10 mouse cellular contexts compared by ENCODE assay signal in genomic region chr10:39506353-39506752, GRCm38 (mm10).
DNase-seq lines count a peak whose midpoint lies in the region; ATAC-seq and TF ChIP-seq lines count a peak whose summit lies in the region.
"Had no signal": no experiment of that assay in that cellular context is flagged by ENCODE, and none has a peak within 500 bp of the region (broad histone marks: within the 10 kb centered on the region; RNA-seq: fewer than 3 reads in every experiment).

No protein-coding gene starts in this region.

- TF ChIP-seq CTCF in brain, embryonic 14.5 days (IDR thresholded peaks at IDR 0.05; ENCODE audit: borderline replicate concordance, extremely low read depth, insufficient read depth, insufficient read length), result no peak

- 47% methylated on average over 12 of the region's 12 CpGs for WGBS in kidney, embryonic 16.5 days
- 73% methylated on average over 12 of the region's 12 CpGs for WGBS in neural tube, embryonic 12.5 days

- H3K27ac ChIP-seq in kidney, embryonic 16.5 days (ENCODE audit: low read length), result no peak overlapping the region
- H3K27ac ChIP-seq in neural tube, embryonic 12.5 days, result no peak overlapping the region

- no peak overlapping the region for H3K4me2 ChIP-seq in kidney, embryonic 16.5 days (replicated peaks; ENCODE audit: low read depth, low read length)
- no peak overlapping the region for H3K4me2 ChIP-seq in neural tube, embryonic 12.5 days (replicated peaks)

- peak; percentile 23 for DNase-seq in adrenal gland, adult 8-10 months
- DNase-seq in adrenal gland, postnatal 4 days (ENCODE audit: low spot score in 2 of 2), result no peak
- no peak for DNase-seq in kidney, adult 18-20 months
- DNase-seq in brain, embryonic 14.5 days (ENCODE audit: low read depth), result peak; percentile 68
- DNase-seq in embryo, embryonic 10 days (ENCODE audit: low spot score), result no peak
- no peak for DNase-seq in left cerebral cortex, postnatal 36 days (ENCODE audit: low spot score in 2 of 2)
- DNase-seq: spleen, adult 18-20 months; thymus, adult 2 months had no signal

- 0 out of 2 replicates have a peak overlapping the region, but pooled peaks have one; percentile 35 for H3K9ac ChIP-seq in kidney, embryonic 16.5 days (replicated peaks; ENCODE audit: low read length)
- H3K9ac ChIP-seq in neural tube, embryonic 12.5 days, result no peak overlapping the region

- no peak for TF ChIP-seq POLR2A in brain, embryonic 14.5 days (IDR thresholded peaks at IDR 0.05; ENCODE audit: borderline replicate concordance, extremely low read depth, insufficient read depth, insufficient read length, poor library complexity, severe bottlenecking)

- no peaks in the 10 kb centered on the region for H3K27me3 ChIP-seq in kidney, embryonic 16.5 days (ENCODE audit: insufficient read depth, low read length)
- no peaks in the 10 kb centered on the region for H3K27me3 ChIP-seq in neural tube, embryonic 12.5 days (replicated peaks)

- H3K9me3 ChIP-seq in kidney, embryonic 16.5 days (ENCODE audit: low read length), result no peaks in the 10 kb centered on the region
- no peaks in the 10 kb centered on the region for H3K9me3 ChIP-seq in neural tube, embryonic 12.5 days

- intact Hi-C loops in left cerebral cortex, postnatal 36 days (cut with DNase I), result no loop called here

- no peak overlapping the region for H3K4me3 ChIP-seq in kidney, embryonic 16.5 days (ENCODE audit: low read length)
- H3K4me3 ChIP-seq in neural tube, embryonic 12.5 days, result no peak overlapping the region

- H3K36me3 ChIP-seq in kidney, embryonic 16.5 days (ENCODE audit: insufficient read depth, low read length), result no peaks in the 10 kb centered on the region
- no peaks in the 10 kb centered on the region for H3K36me3 ChIP-seq in neural tube, embryonic 12.5 days

- ATAC-seq in kidney, embryonic 16.5 days (ENCODE audit: low FRiP score, low TSS enrichment), result peak; percentile 19; the same call in 1 of the 2 replicates
- 0 out of 2 replicates have a peak, but pooled peaks have one; percentile 15 for ATAC-seq in neural tube, embryonic 12.5 days (ENCODE audit: low FRiP score, low read depth)

- peaks cover 41% of the 10 kb centered on the region for H3K4me1 ChIP-seq in kidney, embryonic 16.5 days (ENCODE audit: insufficient read depth, low read length)
- peaks cover 53% of the 10 kb centered on the region for H3K4me1 ChIP-seq in neural tube, embryonic 12.5 days

Comparison
In these comparisons a context has a peak if more than half of its experiments do, and no peak if none do; other contexts are left out.
1. DNase-seq: peak in adrenal gland, adult 8-10 months (single experiment) and brain, embryonic 14.5 days (single experiment); none in adrenal gland, postnatal 4 days (0 of 2), kidney, adult 18-20 months (single experiment), embryo, embryonic 10 days (single experiment) and left cerebral cortex, postnatal 36 days (0 of 2).